Mouse (Mus musculus) adrenal gland, postnatal 25 days (tissue): ENCODE results near the gene Baz2b. TPM values are rescaled to one million over a fixed set of nuclear protein-coding genes. Genes with fewer than 3 reads are reported as not detected.

Source experiments
- DNase-seq: peaks from one replicate; pipeline ENCODE4 v3.0.0; 2021; ENCODE audit warnings: mixed read lengths
- total RNA-seq: library from RNA; stranded (reverse); gene quantifications from 2 replicates; pipeline ENCODE4 v1.2.3, GENCODE M21; 2021

The Baz2b gene
- total RNA-seq, 1 experiment from 2014 or later, result 110 TPM

GRCm38 (mm10) chr2:60132269-60133042 lies 77.2 kb downstream of the Baz2b start:
- DNase-seq, result no peak

GRCm38 (mm10) chr2:60128631-60129030 lies 81.0 kb downstream of the Baz2b start:
- DNase-seq, result no peak

- DNase-seq, result peak; percentile 33
These were observed 82.8 kb downstream of the Baz2b start for GRCm38 (mm10) chr2:60126831-60127230.

- no peak for DNase-seq
These were observed 83.3 kb downstream of the Baz2b start for GRCm38 (mm10) chr2:60126292-60126691.

GRCm38 (mm10) chr2:60125049-60126004 lies 84.3 kb downstream of the Baz2b start:
- peak; percentile 64 for DNase-seq

- peak; percentile 68 for DNase-seq
These were observed 85.0 kb downstream of the Baz2b start for GRCm38 (mm10) chr2:60124648-60125048.

GRCm38 (mm10) chr2:60123911-60124647 lies 85.6 kb downstream of the Baz2b start:
- no peak for DNase-seq

- DNase-seq, result no peak
These were observed 86.4 kb downstream of the Baz2b start for GRCm38 (mm10) chr2:60123061-60123874.

- DNase-seq, result no peak
These were observed 87.5 kb downstream of the Baz2b start for GRCm38 (mm10) chr2:60122188-60122587.

GRCm38 (mm10) chr2:60120681-60121080 lies 89.0 kb downstream of the Baz2b start:
- no peak for DNase-seq

- no peak for DNase-seq
These were observed 90.7 kb downstream of the Baz2b start for GRCm38 (mm10) chr2:60118684-60119558.

- DNase-seq, result no peak
These were observed 91.8 kb downstream of the Baz2b start for GRCm38 (mm10) chr2:60117867-60118266.

GRCm38 (mm10) chr2:60115891-60116554 lies 93.6 kb downstream of the Baz2b start:
- DNase-seq, result no peak

- DNase-seq, result no peak
These were observed 94.7 kb downstream of the Baz2b start for GRCm38 (mm10) chr2:60114901-60115300.

- DNase-seq, result no peak
These were observed 95.7 kb downstream of the Baz2b start for GRCm38 (mm10) chr2:60113661-60114560.

GRCm38 (mm10) chr2:60112116-60112515 lies 97.5 kb downstream of the Baz2b start:
- peak; percentile 45 for DNase-seq

- no peak for DNase-seq
These were observed 100.6 kb downstream of the Baz2b start for GRCm38 (mm10) chr2:60109001-60109400.

GRCm38 (mm10) chr2:60096625-60097024 lies 113.0 kb downstream of the Baz2b start:
- peak; percentile 20 for DNase-seq

- no peak for DNase-seq
These were observed 119.4 kb downstream of the Baz2b start for GRCm38 (mm10) chr2:60090280-60090679.
